Mouse (Mus musculus): ENCODE results near the gene Gm5795.
A peak's percentile ranks its signal among the peaks of the same experiment; 100 is the strongest.
"Not testable (repeated sequence)": the region's sequence is repeated elsewhere in the genome, so short reads cannot be mapped to it uniquely, and the experiment has no call there.

The Gm5795 gene

GRCm38 (mm10) chr14:3187955-3188354 is at the start of gene Gm5795:
Gm5795 (plus strand) TSS chr14:3188255.
- not testable (repeated sequence) for DNase-seq (ENCODE audit: low spot score in 2 of 2)

DNA sequence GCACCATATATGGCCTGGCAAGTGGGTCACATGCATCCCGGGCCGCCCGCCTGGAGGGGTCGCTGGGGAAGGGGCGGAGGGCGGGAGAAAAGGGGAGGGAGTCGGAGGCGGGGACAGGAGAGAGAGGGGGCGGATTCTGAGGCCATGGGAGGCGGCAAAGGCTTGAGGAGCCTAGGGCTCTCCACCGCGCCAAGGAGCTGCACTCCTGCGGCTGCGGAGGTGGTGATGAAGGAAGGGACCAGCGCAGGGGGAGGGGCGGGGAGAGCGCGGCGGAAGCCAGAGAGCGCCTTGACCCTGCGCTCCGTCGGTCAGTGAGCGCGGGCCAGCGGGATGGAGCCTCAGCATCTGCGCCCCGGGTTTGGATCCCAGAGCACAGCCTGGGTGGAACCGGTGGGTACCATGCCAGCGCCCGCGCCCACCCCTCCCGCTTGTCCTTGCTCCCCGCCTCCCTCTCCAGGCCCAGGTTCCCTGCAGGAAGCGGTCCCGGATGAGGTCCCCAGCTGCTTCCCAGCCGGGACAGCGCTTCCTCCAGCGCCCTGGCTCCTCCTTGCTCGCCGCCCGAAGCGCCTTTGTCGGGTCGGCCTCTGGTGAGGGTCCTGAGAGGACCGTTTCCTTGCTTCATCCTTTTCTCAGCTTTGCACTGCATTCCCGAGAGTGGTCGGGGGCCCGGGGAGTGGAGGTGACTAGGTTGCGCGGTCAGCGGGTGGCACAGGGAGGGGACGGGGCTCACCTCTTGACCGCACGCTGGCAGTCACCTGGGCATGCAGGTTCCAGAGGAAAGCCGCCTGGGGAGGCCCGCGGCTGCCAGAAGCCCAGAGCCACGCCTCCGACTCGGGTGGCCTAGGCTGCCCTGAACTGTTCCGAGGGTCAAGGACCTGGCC is 20.5 kb downstream of the Gm5795 start, which contains the start of gene D830030K20Rik:
TSS of gene D830030K20Rik (plus strand) at position 217 of the 881 bp plus-strand sequence.
- DNase-seq (ENCODE audit: low spot score in 2 of 2), result peak in 1 of 2 experiments; percentile 1

DNA sequence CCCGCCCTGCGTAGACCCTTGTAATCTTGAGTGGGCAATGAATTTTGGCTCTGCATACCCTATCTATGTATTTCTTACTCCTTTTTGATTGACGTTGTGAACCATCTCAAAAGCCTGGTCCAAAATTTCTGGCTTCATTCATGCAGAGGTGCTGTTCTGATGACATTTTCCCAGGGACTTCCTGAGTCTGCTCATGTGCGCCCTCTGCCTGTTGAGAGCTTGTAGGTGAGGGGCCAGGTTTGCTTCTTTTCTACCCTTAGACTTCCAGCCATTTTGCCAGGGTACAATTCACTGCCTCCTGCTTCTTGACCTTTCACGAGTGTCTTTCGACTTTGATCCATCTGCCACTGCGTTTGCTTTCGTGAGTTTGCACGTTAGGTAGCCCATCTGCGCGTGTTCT is 21.3 kb downstream of the Gm5795 start:
- peak; percentile 31 to 33 for DNase-seq (ENCODE audit: low spot score in 2 of 2)

Data from right cerebral cortex, adult 2 months (tissue).